Mouse (Mus musculus) lung, postnatal 0 days (tissue): ENCODE data around the gene Adamtsl3.
A peak's percentile ranks its signal among the peaks of the same experiment; 100 is the strongest.

Experiments
- CTCF ChIP-seq: IDR thresholded peaks from 2 replicates; pipeline ENCODE4 v1.5.1; 2016; ENCODE audit warnings: antibody characterized with exemption, mild to moderate bottlenecking
- EP300 ChIP-seq: IDR thresholded peaks from 2 replicates; pipeline ENCODE4 v1.6.1; 2016; ENCODE audit warnings: antibody characterized with exemption, mild to moderate bottlenecking, control low read depth

DNA sequence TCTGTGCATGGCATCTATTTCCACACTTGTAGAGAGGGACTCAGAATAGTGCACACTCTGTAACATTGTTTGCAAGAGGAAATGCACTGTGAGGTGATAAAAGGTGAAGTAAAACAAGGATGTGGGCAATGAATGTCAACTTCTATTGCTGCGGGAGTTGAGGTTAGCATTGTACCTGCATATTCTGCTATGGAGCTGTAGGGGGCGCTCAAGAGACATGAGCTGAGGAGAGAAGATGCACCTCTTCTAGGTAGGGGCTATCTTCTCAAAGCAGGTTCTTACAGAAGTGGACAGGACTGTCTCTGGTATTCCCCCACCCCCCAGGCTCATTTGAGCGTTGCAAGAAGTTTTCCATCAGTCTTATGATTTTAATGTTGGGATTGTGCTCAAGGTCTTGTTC, 3.7 kb downstream of the Adamtsl3 start:
- TF ChIP-seq CTCF (peak; percentile 75), EP300 (no peak)
